27 mouse cellular contexts compared by ENCODE assay signal in the genomic region with DNA sequence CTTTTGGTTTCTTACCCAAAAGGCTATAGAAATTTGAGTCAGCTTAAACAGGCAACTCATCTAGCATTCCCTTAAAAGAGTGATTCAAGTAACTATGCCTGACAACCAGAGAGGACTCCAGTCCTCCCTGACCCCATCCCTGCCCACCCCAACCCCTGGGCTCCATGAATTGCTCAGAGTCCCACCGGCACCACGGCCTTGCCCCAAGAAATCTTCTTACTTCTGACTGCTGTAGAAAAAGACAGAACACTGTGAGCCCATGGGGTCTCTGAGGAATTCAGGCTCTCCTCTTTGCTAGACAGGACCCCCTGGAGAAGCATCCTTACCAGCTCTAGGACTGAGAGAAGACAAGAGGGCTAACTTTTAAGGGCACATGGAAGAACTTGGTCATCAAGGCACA.
"Had no signal": no experiment of that assay in that cellular context is flagged by ENCODE, and none has a peak within 500 bp of the region (broad histone marks: within the 10 kb centered on the region; RNA-seq: fewer than 3 reads in every experiment).

No protein-coding gene starts in this region.

- H3K4me1 ChIP-seq: limb, embryonic 10.5 days; limb, embryonic 15.5 days; liver, embryonic 12.5 days; liver, embryonic 13.5 days; liver, embryonic 15.5 days; lung, embryonic 15.5 days; megakaryocyte, embryonic 14.5 days; midbrain, embryonic 10.5 days; midbrain, embryonic 12.5 days; midbrain, embryonic 13.5 days; midbrain, embryonic 15.5 days had no signal

- H3K27me3 ChIP-seq: liver, embryonic 12.5 days; liver, embryonic 13.5 days; liver, embryonic 15.5 days; lung, embryonic 15.5 days; midbrain, embryonic 12.5 days; midbrain, embryonic 13.5 days; midbrain, embryonic 15.5 days had no signal

- H3K27ac ChIP-seq: limb, embryonic 10.5 days; limb, embryonic 12.5 days; limb, embryonic 13.5 days; limb, embryonic 15.5 days; liver, embryonic 12.5 days; liver, embryonic 13.5 days; liver, embryonic 14.5 days; liver, embryonic 15.5 days; lung, embryonic 15.5 days; macrophage; midbrain, embryonic 10.5 days; midbrain, embryonic 12.5 days; midbrain, embryonic 13.5 days; midbrain, embryonic 15.5 days had no signal

- H3K9me3 ChIP-seq: limb, embryonic 10.5 days; limb, embryonic 12.5 days; limb, embryonic 13.5 days; limb, embryonic 15.5 days; liver, embryonic 12.5 days; liver, embryonic 13.5 days; liver, embryonic 15.5 days; lung, embryonic 15.5 days; megakaryocyte, embryonic 14.5 days; midbrain, embryonic 10.5 days; midbrain, embryonic 12.5 days; midbrain, embryonic 13.5 days; midbrain, embryonic 15.5 days had no signal

- H3K4me3 ChIP-seq: limb, embryonic 10.5 days; limb, embryonic 12.5 days; limb, embryonic 13.5 days; limb, embryonic 15.5 days; liver, embryonic 12.5 days; liver, embryonic 13.5 days; liver, embryonic 15.5 days; lung, embryonic 15.5 days; megakaryocyte, embryonic 14.5 days; midbrain, embryonic 10.5 days; midbrain, embryonic 12.5 days; midbrain, embryonic 13.5 days; midbrain, embryonic 15.5 days; myocyte had no signal

- DNase-seq: left cerebral cortex, postnatal 4 days; liver; liver, embryonic 13.5 days; liver, postnatal 0 days; lung, adult 18-20 months; lung, adult 2 months; lung, embryonic 14.5 days; lung, postnatal 10 days; lung, postnatal 14 days; lung, postnatal 36 days; lung, postnatal 4 days; midbrain, embryonic 14.5 days had no signal

- H3K36me3 ChIP-seq: limb, embryonic 10.5 days; limb, embryonic 12.5 days; limb, embryonic 13.5 days; limb, embryonic 15.5 days; liver, embryonic 12.5 days; liver, embryonic 13.5 days; liver, embryonic 15.5 days; lung, embryonic 15.5 days; midbrain, embryonic 10.5 days; midbrain, embryonic 12.5 days; midbrain, embryonic 13.5 days; midbrain, embryonic 15.5 days had no signal
